Mouse (Mus musculus): ENCODE measurements at regions not wholly inside any gene's neighbourhood (a gene's known extent, or its start where the extent isn't known, plus 50 kb on each side); places are given as distances from the start of the nearest gene placed in this dataset.

- Histone ChIP-seq H3K4me3 (ENCODE audit: low read length) (no peak overlapping the region), H3K9ac (ENCODE audit: low read depth, low read length) (no peak overlapping the region), H3K27me3 (replicated peaks; ENCODE audit: control insufficient read depth, insufficient read depth, low read length) (no peaks in the 10 kb centered on the region), H3K36me3 (ENCODE audit: control insufficient read depth, insufficient read depth, low read length) (no peaks in the 10 kb centered on the region), H3K4me2 (ENCODE audit: low read depth, low read length) (no peak overlapping the region), H3K9me3 (ENCODE audit: control insufficient read depth, low read length) (no peaks in the 10 kb centered on the region), H3K27ac (ENCODE audit: low read length) (no peak overlapping the region), H3K4me1 (ENCODE audit: control insufficient read depth, insufficient read depth, low read length) (no peaks in the 10 kb centered on the region)
- no peak for ATAC-seq
- 84% methylated on average over 3 of the region's 3 CpGs for WGBS
Observed at GRCm38 (mm10) chr2:61527127-61527526, 51.3 kb upstream of the Tank start.

- H3K4me3 ChIP-seq (ENCODE audit: low read length) = no peak overlapping the region
- no peak overlapping the region for H3K9ac ChIP-seq (ENCODE audit: low read depth, low read length)
- no peak overlapping the region for H3K27ac ChIP-seq (ENCODE audit: low read length)
- WGBS = 86% methylated on average over 6 of the region's 6 CpGs
- H3K4me2 ChIP-seq (ENCODE audit: low read depth, low read length) = no peak overlapping the region
- H3K4me1 ChIP-seq (ENCODE audit: control insufficient read depth, insufficient read depth, low read length) = no peaks in the 10 kb centered on the region
- no peaks in the 10 kb centered on the region for H3K9me3 ChIP-seq (ENCODE audit: control insufficient read depth, low read length)
- no peaks in the 10 kb centered on the region for H3K27me3 ChIP-seq (replicated peaks; ENCODE audit: control insufficient read depth, insufficient read depth, low read length)
- no peaks in the 10 kb centered on the region for H3K36me3 ChIP-seq (ENCODE audit: control insufficient read depth, insufficient read depth, low read length)
- ATAC-seq = no peak
Observed at GRCm38 (mm10) chr2:61524060-61524734, 54.2 kb upstream of the Tank start.

GRCm38 (mm10) chr2:61514445-61515123, 63.8 kb upstream of the Tank start:
- Histone ChIP-seq H3K9ac (ENCODE audit: low read depth, low read length) (no peak overlapping the region), H3K9me3 (ENCODE audit: control insufficient read depth, low read length) (no peaks in the 10 kb centered on the region), H3K36me3 (ENCODE audit: control insufficient read depth, insufficient read depth, low read length) (no peaks in the 10 kb centered on the region), H3K4me2 (ENCODE audit: low read depth, low read length) (no peak overlapping the region), H3K4me1 (ENCODE audit: control insufficient read depth, insufficient read depth, low read length) (no peaks in the 10 kb centered on the region), H3K4me3 (ENCODE audit: low read length) (no peak overlapping the region), H3K27ac (ENCODE audit: low read length) (no peak overlapping the region), H3K27me3 (replicated peaks; ENCODE audit: control insufficient read depth, insufficient read depth, low read length) (no peaks in the 10 kb centered on the region)
- 91% methylated on average over 6 of the region's 6 CpGs for WGBS
- no peak for ATAC-seq

- Histone ChIP-seq H3K27ac (ENCODE audit: low read length) (no peak overlapping the region), H3K27me3 (replicated peaks; ENCODE audit: control insufficient read depth, insufficient read depth, low read length) (no peaks in the 10 kb centered on the region), H3K9ac (ENCODE audit: low read depth, low read length) (no peak overlapping the region), H3K4me1 (ENCODE audit: control insufficient read depth, insufficient read depth, low read length) (no peaks in the 10 kb centered on the region), H3K9me3 (ENCODE audit: control insufficient read depth, low read length) (no peaks in the 10 kb centered on the region), H3K4me2 (ENCODE audit: low read depth, low read length) (no peak overlapping the region), H3K36me3 (ENCODE audit: control insufficient read depth, insufficient read depth, low read length) (no peaks in the 10 kb centered on the region), H3K4me3 (ENCODE audit: low read length) (no peak overlapping the region)
- WGBS = 76% methylated on average over 12 of the region's 12 CpGs
- no peak for ATAC-seq
Observed at GRCm38 (mm10) chr2:61513787-61514444, 64.5 kb upstream of the Tank start.

- Histone ChIP-seq H3K36me3 (ENCODE audit: control insufficient read depth, insufficient read depth, low read length) (no peaks in the 10 kb centered on the region), H3K4me2 (ENCODE audit: low read depth, low read length) (no peak overlapping the region), H3K9me3 (ENCODE audit: control insufficient read depth, low read length) (no peaks in the 10 kb centered on the region), H3K27me3 (replicated peaks; ENCODE audit: control insufficient read depth, insufficient read depth, low read length) (no peaks in the 10 kb centered on the region), H3K9ac (ENCODE audit: low read depth, low read length) (no peak overlapping the region), H3K27ac (ENCODE audit: low read length) (no peak overlapping the region), H3K4me3 (ENCODE audit: low read length) (no peak overlapping the region), H3K4me1 (ENCODE audit: control insufficient read depth, insufficient read depth, low read length) (no peaks in the 10 kb centered on the region)
- ATAC-seq = no peak
- 88% methylated on average over 4 of the region's 4 CpGs for WGBS
Observed at GRCm38 (mm10) chr2:61503594-61503993, 74.8 kb upstream of the Tank start.

- H3K4me2 ChIP-seq (ENCODE audit: low read depth, low read length) = no peak overlapping the region
- WGBS = 89% methylated on average over 5 of the region's 5 CpGs
- no peaks in the 10 kb centered on the region for H3K27me3 ChIP-seq (replicated peaks; ENCODE audit: control insufficient read depth, insufficient read depth, low read length)
- H3K4me1 ChIP-seq (ENCODE audit: control insufficient read depth, insufficient read depth, low read length) = no peaks in the 10 kb centered on the region
- no peak overlapping the region for H3K4me3 ChIP-seq (ENCODE audit: low read length)
- ATAC-seq = no peak
- H3K9ac ChIP-seq (ENCODE audit: low read depth, low read length) = no peak overlapping the region
- H3K9me3 ChIP-seq (ENCODE audit: control insufficient read depth, low read length) = no peaks in the 10 kb centered on the region
- no peak overlapping the region for H3K27ac ChIP-seq (ENCODE audit: low read length)
- no peaks in the 10 kb centered on the region for H3K36me3 ChIP-seq (ENCODE audit: control insufficient read depth, insufficient read depth, low read length)
Observed at GRCm38 (mm10) chr2:61501922-61502321, 76.5 kb upstream of the Tank start.

GRCm38 (mm10) chr2:61499266-61499665, 79.1 kb upstream of the Tank start:
- WGBS = 80% methylated on average over 1 of the region's 1 CpGs

GRCm38 (mm10) chr2:61497930-61498329, 80.5 kb upstream of the Tank start:
- WGBS = 60% methylated on average over 5 of the region's 5 CpGs
- H3K27ac ChIP-seq (ENCODE audit: low read length) = no peak overlapping the region
- H3K36me3 ChIP-seq (ENCODE audit: control insufficient read depth, insufficient read depth, low read length) = no peaks in the 10 kb centered on the region
- no peak for ATAC-seq
- H3K4me1 ChIP-seq (ENCODE audit: control insufficient read depth, insufficient read depth, low read length) = no peaks in the 10 kb centered on the region
- H3K27me3 ChIP-seq (replicated peaks; ENCODE audit: control insufficient read depth, insufficient read depth, low read length) = no peaks in the 10 kb centered on the region
- no peak overlapping the region for H3K4me2 ChIP-seq (ENCODE audit: low read depth, low read length)
- H3K4me3 ChIP-seq (ENCODE audit: low read length) = no peak overlapping the region
- no peaks in the 10 kb centered on the region for H3K9me3 ChIP-seq (ENCODE audit: control insufficient read depth, low read length)
- no peak overlapping the region for H3K9ac ChIP-seq (ENCODE audit: low read depth, low read length)

More at GRCm38 (mm10) chr2:61499266-61499665, 79.1 kb upstream of the Tank start:
- Histone ChIP-seq H3K27me3 (replicated peaks; ENCODE audit: control insufficient read depth, insufficient read depth, low read length) (no peaks in the 10 kb centered on the region), H3K36me3 (ENCODE audit: control insufficient read depth, insufficient read depth, low read length) (no peaks in the 10 kb centered on the region), H3K4me1 (ENCODE audit: control insufficient read depth, insufficient read depth, low read length) (no peaks in the 10 kb centered on the region), H3K9me3 (ENCODE audit: control insufficient read depth, low read length) (no peaks in the 10 kb centered on the region), H3K4me2 (ENCODE audit: low read depth, low read length) (no peak overlapping the region), H3K27ac (ENCODE audit: low read length) (no peak overlapping the region), H3K4me3 (ENCODE audit: low read length) (no peak overlapping the region), H3K9ac (ENCODE audit: low read depth, low read length) (no peak overlapping the region)
- ATAC-seq = no peak

- no peaks in the 10 kb centered on the region for H3K9me3 ChIP-seq (ENCODE audit: control insufficient read depth, low read length)
- 90% methylated on average over 2 of the region's 2 CpGs for WGBS
- H3K27me3 ChIP-seq (replicated peaks; ENCODE audit: control insufficient read depth, insufficient read depth, low read length) = no peaks in the 10 kb centered on the region
- no peak overlapping the region for H3K27ac ChIP-seq (ENCODE audit: low read length)
- H3K9ac ChIP-seq (ENCODE audit: low read depth, low read length) = no peak overlapping the region
- H3K4me3 ChIP-seq (ENCODE audit: low read length) = no peak overlapping the region
- H3K4me2 ChIP-seq (ENCODE audit: low read depth, low read length) = no peak overlapping the region
- H3K4me1 ChIP-seq (ENCODE audit: control insufficient read depth, insufficient read depth, low read length) = no peaks in the 10 kb centered on the region
- ATAC-seq = no peak
- no peaks in the 10 kb centered on the region for H3K36me3 ChIP-seq (ENCODE audit: control insufficient read depth, insufficient read depth, low read length)
Observed at GRCm38 (mm10) chr2:61496968-61497367, 81.4 kb upstream of the Tank start.
